Mouse (Mus musculus) frontal cortex, postnatal 10 days (tissue): ENCODE measurements around the gene Map3k7cl.

Experiments
- DNase-seq, 2 experiments: peaks; one replicate each; pipeline ENCODE4 v3.0.0; 2022; ENCODE audit warnings: low spot score in 2 of 2, mixed read lengths in 1 of 2

The Map3k7cl gene

DNA sequence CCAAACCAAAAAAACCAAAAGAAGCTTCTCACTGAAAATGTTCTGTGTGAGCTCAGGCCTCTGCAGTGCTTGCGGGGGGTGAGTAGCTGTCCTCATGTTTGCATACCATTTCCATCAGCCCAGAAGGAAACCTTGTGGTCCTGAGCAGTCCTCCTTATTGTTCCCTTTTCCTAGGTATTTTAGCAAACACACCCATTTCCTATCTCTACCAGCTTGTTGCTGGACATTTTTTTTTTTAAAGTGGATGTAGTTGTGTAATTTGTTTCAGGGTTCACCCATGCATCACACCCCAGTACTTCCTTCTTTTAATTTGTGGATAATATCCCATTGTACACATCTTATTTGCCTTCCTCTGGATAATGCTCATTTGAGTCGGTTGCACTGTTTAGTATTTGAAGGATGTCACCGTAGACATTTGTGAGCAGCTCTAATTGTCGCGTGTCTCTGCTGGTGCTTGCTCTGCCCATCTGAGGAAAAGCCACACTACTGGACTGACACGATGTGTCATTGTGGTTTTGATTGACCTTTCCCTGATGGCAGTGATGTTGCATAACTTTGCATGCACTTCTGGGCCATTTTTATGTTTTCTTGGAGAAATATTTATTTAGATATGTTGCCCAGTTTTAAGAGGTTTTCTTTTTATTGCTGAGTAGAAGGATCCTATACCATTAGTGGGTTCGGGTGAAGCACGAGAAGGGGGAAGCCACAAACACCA, 32.6 kb downstream of the Map3k7cl start:
- no peak for DNase-seq

DNA sequence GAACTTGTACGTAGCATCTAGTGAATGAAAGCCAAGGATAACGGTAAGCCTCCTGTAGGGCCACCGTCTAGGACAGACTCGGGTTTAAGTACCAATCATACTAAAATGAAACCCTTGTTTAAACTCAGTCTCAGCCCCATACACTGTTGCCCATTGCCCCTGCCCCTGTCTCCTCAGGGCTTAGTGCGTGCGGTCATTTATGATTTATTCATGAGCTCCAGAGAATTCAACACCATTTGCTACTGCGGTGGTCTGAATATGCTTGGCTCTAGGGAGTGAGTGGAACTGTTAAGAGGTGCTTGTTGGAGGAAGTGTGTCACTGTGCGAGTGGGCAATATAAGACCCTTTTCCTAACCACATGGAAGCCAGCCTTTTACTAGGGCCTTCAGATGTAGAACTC, 34.7 kb downstream of the Map3k7cl start:
- no peak for DNase-seq

DNA sequence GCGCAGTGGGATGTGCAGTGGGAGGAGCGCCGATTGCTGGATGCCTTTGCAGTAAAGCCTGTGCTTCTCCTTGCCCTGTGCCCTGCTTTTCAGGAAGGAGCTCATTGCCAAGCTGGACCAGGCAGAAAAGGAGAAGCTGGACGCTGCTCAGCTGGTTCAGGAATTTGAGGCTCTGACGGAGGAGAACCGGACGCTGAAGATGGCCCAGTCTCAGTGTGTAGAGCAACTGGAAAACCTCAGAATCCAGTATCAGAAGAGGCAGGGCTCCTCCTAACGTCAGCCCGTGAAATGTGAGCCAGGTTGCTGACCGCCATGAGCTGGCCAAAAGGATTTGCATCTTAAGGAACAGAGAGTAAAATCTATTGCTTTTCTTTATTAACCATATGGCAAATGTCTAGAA, 41.0 kb downstream of the Map3k7cl start:
- DNase-seq: no peak

DNA sequence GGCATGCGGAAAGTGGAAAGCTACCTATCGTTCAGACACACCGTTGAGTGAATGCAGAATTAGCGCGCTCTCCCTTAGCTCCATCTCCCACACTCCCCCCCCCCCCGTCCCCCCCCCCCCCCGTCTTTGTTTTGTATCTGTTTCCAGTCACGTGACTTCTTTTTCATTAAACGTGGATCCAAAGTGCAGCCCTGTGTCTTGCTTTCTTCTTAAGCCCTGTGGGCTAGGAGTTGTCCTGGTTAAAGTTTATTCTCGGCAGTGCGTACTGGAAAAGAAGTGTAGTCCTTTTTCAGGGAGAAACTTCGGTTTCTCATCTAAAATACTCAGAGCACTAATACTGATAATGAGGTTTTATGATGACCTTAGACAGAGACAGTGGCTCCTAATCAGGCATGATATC, 42.0 kb downstream of the Map3k7cl start:
- no peak for DNase-seq

DNA sequence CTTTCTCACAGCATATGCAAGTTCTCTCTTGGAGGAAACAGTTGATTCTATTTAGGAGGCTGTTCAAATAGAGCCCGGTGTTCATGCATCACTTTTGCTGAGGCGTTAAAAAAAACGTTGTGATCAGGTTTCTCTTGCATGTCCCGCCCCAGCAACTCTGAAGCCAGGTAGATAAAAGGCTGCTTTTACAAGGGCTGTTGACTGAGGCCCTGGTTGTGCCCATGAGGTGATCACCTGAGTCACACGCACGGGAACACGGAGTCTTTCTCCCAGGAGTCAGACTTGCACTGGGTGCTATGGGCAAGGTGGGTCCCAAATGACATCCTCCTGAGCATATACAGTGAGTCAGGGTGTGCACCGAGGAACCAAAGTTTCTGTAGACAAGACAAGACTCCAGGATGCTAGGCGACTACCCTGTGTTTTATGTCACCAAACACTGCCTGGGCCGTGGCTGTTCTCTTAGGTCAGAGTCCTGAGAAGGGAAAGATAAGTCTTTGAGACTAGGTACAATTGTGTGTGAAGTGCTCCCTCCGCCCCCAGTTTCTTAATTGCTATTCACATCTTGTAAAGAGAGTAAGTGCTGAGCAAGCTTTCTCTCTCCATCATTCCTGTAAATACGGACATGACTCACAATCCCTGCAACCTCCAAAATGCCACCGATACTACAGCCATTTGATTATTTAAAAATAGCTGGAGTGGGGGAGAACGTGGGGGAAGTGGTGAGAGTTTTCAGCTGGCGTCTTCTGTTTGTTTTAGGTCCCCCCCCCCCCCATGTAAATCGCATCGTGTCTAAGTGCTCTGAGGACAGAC, 49.8 kb downstream of the Map3k7cl start:
- no peak for DNase-seq

DNA sequence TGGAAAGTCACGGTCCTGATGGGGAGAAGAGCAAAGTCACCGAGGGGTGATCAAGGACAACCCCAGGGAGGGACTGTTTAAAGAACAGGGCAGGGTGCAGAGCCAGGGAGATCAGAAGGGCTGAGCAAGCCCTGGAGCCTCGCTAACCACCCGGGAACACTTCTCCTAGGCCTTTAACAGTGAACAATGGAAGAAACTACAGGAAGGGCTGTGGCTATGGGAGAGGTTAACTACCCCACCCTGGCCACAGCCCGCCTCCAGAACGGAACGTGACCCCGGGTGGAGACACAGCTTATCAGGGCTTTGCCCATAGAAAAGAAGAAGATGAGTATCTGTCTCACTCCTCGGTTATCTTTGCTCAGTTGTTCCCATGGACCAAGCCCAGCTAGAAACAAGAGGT, 50.9 kb downstream of the Map3k7cl start:
- no peak for DNase-seq

DNA sequence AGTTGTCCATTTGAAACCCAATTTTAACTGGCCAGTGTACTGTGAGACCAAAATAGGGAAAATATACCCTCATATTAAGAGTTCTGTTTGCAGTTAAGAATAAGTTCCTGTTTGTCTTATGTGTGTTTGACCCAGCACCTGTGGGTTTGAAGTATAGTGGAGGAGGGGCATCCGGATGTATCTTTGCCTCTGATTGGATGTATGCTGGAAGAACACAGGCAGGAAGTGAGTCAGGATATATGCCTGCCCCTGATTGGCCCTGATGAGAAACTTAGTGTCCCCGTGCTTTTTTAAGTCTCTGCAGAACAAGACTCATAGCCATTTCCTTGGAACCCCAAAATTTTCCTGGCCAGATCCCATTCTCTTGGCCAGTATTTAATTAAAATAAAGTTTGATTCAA, 51.8 kb downstream of the Map3k7cl start:
- DNase-seq: no peak

DNA sequence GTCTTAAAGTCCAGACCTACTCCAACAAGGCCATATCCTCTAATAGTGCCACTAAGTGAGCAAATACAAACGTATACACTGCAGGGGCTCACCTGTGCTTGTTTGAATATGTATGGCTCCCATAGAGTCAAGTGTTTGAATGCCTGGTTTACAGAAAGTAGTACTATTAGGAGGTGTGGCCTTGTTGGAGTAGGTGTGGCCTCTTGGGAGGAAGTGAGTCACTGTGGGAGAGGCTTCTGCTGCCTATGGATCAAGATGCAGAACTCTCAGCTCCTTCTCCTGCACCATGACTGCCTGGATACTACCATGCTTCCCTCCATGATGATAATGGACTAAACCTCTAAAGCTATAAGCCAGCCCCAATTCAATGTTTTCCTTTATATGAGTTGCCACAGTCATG, 54.3 kb downstream of the Map3k7cl start:
- DNase-seq: no peak

DNA sequence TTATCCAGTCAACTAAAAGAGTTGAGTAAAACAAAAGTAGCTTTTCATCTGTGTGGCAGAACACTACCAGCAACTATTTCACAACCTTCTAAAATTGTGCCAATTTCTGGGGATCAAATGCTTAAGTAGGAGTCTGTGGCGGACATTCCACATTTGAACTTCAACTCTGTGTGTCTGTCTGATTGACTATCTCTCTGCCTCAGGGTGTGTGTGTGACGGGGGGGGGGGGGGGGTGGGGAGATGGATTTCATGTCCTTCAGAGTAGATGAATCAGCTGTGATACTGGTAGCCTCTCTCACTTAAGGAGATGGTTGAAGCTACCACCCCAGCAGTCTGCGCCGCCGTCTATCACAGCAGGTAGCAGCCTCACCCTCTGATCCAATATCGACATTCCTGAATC, 54.8 kb downstream of the Map3k7cl start:
- no peak for DNase-seq

DNA sequence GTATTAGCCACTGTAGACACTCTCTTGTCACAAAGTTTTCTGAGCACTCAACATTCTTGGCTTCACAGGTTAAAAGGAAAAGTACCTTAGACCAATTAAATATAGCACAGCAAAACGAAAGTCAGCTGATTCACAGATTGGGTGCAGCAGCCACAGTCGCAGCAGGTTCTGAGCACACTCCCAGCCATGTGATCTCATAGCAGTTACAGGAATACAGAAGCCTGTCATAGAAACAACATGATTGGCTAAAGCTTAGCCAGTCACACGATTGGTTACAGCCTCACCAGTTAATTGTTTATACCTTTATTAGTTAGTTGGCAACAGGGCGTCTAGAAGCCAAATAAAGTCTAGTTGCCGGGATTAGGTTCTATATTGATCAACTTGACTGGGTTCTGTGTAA, 57.0 kb downstream of the Map3k7cl start:
- no peak for DNase-seq

DNA sequence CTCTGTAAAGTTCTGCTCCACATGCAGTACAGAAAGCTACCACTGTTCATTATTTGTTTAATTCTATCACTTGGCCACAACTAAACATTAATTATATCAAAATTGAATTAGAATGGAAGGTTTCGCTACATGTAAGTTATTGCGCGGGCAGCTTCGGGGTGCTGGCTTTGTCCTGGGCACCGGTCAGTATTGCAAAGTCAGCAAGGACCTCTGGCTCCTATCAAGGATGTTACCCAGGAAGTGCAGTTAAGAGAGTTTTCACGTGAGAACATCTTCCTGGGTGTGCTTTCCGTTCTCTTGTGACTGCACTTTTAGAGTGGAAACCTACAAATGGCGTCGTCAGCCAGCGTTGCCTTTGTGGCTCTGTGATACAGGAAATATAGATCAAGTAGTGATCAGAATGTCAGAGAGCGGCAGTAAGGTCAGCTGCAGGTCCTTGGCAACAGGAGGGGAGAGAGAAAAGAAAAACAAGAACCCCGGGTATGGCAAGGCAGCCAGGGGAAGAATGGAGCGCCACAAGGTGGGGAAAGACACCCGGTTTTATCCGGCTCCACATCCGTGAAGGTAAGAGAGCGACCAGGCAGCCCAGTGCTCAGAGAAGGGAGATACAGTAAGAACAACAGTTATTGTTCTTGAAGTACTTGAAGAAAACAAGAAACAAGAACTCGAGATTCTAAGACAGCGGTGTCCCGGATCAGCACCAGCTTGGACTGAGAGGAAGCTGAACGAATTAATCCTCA, 57.6 kb downstream of the Map3k7cl start:
- no peak for DNase-seq

DNA sequence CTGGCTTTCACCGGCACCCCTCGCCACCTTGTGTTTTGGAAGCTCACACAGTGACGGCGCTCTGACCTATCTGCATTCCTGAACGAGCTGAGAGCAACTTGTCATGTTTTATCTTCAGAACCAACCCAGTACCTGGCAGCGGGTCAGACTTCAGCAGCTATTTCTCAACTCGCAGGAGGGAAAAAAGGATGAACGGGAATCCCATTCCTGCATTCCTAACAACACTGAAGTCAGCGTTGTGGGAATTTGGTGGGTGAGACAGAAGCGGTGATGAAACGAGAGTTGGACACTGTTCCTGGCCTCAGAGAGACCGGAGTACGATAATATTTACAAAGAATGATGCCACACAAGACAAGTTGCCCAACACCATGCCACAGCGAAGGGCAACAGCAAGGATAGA, 58.3 kb downstream of the Map3k7cl start:
- DNase-seq: no peak

DNA sequence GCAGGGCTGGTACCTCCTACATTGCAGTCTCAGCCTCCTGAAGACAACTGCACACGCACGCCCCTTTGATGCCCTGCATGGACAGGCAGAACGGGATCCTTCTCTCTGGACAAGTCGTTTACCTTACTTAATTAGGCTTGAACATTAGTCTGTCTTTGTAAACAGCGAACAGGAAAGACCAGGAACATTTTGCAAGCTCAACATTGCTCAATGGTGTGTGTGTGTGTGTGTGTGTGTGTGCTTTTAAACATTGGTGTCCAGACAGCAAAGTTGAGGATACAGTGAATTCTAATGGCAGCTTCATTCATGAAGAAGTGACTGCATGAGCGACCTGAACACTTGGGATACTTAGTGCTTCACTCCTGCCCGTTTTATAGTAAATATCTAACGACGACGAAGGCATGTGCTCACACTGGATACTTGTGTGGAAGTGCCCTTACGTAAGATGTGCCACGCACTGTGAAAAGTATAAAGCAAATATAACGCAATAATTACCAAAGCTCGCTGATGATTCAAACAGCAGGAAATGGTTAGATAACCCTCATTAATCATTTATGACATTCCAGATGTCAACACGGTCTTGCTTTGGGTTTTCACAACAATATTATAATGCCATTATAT, 59.2 kb downstream of the Map3k7cl start:
- DNase-seq: no peak

DNA sequence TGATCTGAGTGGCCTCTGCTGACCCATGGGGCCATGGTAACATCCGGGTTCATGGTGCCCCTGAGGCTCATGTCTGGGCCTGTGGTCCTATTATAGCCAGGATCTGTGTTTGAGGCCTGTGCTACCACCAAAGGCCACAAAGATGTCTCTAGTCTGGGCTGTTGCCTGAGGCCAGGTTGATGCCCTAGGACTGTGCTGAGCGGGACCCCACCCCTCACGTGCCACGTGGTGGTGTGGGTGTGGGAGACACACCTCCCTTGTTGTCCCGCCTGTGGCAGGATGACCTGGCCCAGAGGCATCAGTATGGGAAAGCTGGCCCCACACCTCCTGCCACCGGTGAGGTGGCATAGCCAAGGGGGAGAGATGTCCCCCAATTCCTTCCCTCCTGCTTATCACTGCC, 64.2 kb downstream of the Map3k7cl start:
- DNase-seq: no peak

DNA sequence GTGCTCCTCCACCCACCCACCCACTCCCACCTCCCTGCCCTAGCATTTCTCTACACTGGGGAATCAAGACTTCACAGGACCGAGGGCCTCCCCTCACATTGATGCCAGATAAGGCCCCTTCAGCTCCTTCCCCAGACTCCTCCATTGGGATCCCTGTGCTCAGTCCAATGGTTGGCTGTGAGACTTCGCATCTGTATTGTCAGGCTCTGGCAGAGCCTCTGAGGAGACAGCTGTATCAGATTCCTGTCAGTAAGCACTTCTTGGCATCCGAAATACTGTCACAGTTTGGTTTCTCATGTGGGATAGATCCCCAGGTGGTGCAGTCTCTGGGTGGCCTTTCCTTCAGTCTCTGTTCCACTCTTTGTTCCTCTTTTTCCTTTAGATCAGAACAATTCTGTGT, 68.1 kb downstream of the Map3k7cl start:
- DNase-seq: no peak

DNA sequence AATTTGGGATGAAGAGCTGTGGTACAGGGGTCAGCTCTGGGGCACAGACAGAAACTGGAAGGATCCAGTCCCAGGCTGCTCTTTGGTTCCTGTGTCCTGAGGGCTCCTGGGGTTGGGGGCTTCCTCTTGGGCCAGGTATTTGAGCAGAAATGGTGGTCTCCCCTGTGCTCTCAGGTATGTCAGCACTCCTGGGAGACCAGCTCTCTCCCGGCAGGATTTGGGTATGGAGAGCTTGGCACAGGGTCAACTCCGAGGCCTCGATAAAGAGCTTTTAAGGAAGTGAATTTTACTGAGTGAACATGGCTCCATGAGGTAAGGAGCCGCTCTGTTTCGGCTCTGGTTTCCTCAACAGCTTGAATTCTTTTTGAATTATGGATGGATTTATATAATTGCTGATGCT, 70.8 kb downstream of the Map3k7cl start:
- no peak for DNase-seq

DNA sequence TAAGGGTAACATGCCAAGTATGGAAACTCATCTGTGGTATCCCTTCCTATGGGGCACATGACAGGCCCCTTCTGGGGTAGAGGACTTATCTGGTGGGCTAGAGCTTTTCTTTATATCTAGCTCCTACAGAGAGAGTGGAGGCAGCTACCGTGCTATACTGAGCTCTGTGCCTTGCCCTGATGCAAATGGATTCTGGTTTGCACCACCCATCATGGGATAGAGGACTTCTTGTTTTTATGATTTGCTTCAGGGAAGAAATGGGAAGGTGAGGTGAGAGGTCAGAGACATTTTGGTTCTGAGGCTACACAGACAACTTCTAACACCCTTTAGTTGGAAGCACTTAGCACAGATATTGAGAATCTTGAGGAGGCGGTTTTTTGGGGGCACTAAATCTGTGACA, 71.8 kb downstream of the Map3k7cl start:
- no peak for DNase-seq

DNA sequence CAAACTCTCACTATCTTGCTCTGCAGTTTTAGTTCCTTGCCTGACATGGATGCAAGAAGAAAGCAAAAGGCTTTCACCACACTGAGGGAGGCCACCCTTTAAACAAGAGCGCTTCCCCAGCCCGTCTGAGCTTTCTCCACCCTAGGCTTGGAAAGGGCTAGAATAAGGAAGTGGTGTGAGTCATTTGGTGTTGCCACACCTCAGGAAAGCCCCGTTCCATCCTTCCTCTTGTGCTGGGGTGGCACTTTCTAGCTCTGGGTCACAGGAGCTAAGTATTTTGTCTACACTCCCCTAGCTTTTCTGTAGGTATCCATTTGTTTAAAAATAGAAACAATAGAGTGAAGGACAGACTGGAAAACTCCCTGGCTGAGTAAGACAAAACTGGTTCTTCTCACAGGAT, 72.2 kb downstream of the Map3k7cl start:
- no peak for DNase-seq

DNA sequence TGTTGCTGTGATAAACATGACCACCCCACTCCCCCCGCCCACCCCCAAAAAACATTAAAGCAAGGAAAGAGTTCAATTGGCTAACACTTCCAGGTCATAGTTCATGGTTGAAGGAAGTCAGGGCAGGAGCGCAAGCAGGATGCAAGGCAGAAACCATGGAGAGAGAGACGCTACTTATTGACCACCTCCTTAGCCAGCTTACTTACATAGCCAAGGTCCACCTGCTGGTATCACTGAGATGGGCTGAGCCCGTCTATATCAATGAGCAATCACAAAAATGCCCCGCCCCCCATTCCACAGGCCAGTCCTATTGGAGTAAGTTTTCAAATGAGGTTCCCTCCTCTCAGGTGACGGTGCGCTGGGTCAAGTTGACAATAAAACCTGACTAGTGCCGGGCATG, 72.7 kb downstream of the Map3k7cl start:
- DNase-seq: no peak

DNA sequence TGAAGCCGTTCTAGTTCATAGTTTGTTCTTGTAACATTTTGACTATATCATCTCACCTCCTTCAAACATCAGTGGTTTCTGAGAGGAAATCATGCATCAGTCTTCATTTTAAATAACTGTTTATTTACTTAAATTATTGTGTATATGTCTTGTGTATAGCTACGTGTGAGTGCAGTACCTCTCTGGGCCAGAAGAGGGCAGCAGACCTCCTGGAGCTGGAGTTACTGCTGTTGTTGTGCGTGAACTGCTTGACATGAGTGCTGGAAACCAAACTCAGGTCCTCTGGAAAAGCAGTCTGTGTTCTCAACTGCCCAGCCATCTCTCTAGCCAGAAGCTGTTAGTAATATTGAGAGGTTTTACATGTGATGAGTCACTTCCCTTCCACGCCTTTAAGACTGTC, 73.6 kb downstream of the Map3k7cl start:
- no peak for DNase-seq

DNA sequence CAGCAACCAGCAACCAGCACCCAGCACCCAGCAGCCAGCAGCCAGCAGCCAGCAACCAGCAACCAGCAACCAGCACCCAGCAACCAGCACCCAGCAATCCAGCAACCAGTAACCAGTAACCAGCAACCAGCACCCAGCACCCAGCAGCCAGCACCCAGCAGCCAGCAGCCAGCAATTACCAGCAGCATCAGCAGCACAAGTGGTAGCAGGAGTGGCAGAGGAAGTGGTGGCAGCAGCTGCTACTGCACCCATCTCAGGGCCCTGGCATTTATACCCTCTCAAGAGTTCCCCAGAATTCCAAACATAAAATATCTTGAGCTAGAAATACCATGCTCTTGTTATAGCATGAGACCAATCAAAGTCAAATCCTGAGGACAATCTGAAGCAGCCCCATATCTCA, 81.6 kb downstream of the Map3k7cl start:
- no peak for DNase-seq

DNA sequence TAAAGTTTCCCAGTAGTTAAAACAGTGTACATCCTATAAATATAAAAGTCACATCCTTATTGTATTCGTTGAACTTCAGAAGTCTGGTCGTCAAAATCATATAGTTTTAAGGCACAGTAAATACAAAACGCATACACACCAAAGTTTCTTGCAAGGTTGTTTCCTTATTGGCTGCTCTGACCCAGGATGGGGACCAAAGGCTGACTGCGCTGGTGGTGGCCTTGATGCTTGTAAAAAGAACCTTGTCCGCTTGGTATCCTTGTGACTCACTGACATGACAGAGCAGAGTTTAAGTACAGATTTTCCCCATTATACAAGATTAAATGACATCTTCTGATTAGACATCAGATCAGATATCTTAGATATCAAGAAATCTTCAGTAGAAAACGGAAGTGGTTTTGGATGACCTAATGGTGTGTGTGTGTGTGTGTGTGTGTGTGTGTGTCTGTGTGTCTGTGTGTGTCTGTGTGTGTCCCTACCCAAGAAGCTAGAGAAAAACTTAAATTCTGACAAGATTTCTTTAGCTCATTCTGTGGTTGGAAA, 82.2 kb downstream of the Map3k7cl start:
- DNase-seq: no peak
